Mouse (Mus musculus) embryonic facial prominence, embryonic 10.5 days (tissue): ENCODE data around the gene Vat1l. TPM values are rescaled to one million over a fixed set of nuclear protein-coding genes. Genes with fewer than 3 reads are reported as not detected.

Source experiments
- DNase-seq: peaks from one replicate; pipeline ENCODE4 v3.0.0-alpha.2; 2017; ENCODE audit warnings: low spot score
- H3K27ac ChIP-seq: fragments of 300-500 bp; sonication (generic); replicated peaks from 2 replicates; pipeline ENCODE4 v1.5.1; 2016; ENCODE audit warnings: mild to moderate bottlenecking
- H3K27me3 ChIP-seq: fragments of 300-500 bp; sonication (generic); replicated peaks from 2 replicates; pipeline ENCODE4 v1.6.1; 2016; ENCODE audit warnings: low read depth, mild to moderate bottlenecking; ENCODE audit not compliant: poor library complexity, severe bottlenecking
- H3K36me3 ChIP-seq: fragments of 300-500 bp; sonication (generic); replicated peaks from 2 replicates; pipeline ENCODE4 v1.6.1; 2016; ENCODE audit warnings: mild to moderate bottlenecking, moderate library complexity
- H3K4me1 ChIP-seq: fragments of 300-500 bp; sonication (generic); 2 replicates; pipeline ENCODE4 v1.6.1; 2016
- H3K4me3 ChIP-seq: fragments of 300-500 bp; sonication (generic); 2 replicates; pipeline ENCODE4 v1.5.1; 2016; ENCODE audit warnings: mild to moderate bottlenecking, moderate library complexity
- H3K9me3 ChIP-seq: fragments of 300-500 bp; sonication (generic); 2 replicates; pipeline ENCODE4 v1.6.1; 2016; ENCODE audit warnings: mild to moderate bottlenecking
- WGBS: fragments of 180-500 bp; shearing (Covaris S2); methylation state at CpG from one replicate; pipeline ENCODE4 v1.1.7; 2016; 5-methylcytosine and 5-hydroxymethylcytosine counted together
- polyA plus RNA-seq: library from polyadenylated mRNA; unstranded; fragments of >200 nt; fragmentation: Nextera tagmentation; extraction: Ambion mirVana; gene quantifications from 2 replicates; pipeline ENCODE4 v1.2.1, GENCODE M21; 2016

Vat1l gene
- polyA plus RNA-seq, 1 experiment from 2014 or later = 4.4 TPM

DNA sequence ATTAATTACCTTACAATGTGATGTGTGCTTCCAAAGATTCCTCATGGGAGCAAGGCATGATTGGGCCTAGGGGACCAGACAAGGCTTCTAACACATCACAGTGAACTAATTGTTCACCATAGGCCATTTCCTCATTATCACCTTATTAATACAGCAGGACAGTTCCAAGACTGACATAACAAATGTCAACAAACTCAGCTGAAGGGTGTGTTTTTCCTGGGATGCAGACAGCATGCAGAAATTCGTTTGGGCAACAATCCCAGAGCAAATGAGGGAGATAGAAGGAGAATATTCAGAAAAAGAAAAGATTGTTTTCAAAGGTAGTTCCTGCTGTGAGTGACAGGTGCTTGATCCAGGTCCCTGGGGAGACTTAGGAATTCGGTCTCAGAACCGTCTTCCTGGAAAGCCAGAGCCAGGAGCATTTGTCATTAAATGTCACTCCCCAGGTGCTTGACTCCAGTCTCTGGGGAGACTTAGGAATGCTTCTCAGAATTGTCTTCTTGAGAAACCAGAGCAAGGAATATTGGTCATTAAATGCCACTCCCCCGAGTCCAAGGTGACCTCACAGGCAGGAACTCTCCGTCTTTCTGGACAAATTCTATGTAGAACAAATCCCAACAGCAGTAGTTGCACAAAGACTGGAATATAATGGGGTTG, 109.4 kb downstream of the Vat1l start:
- no peaks in the 10 kb centered on the region for H3K4me1 ChIP-seq
- no peak overlapping the region for H3K27ac ChIP-seq
- no peaks in the 10 kb centered on the region for H3K36me3 ChIP-seq
- DNase-seq = no peak
- no peaks in the 10 kb centered on the region for H3K27me3 ChIP-seq
- H3K4me3 ChIP-seq = no peak overlapping the region
- WGBS = 44% methylated on average over 5 of the region's 5 CpGs
- H3K9me3 ChIP-seq = no peaks in the 10 kb centered on the region

DNA sequence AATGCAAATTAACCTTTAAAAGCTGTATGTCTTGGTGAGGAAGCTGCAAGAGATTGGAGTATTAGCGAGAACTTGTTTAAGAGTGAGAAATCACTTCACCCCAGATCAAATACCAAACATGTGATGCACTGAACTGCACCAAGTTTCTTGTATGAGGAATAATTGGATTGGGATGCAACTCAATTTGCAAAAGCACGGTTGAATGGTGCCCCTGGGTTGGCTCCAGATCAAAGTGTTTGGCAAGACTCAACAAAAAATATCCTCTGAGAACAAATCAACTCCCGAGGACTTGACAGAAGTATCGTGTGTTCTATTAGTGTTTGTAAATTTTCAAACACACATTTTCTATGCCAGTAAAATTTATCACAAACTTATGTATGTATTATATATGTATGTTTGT, 112.7 kb downstream of the Vat1l start:
- no peaks in the 10 kb centered on the region for H3K4me1 ChIP-seq
- H3K27me3 ChIP-seq = no peaks in the 10 kb centered on the region
- 87% methylated on average over 4 of the region's 4 CpGs for WGBS
- DNase-seq = no peak
- H3K4me3 ChIP-seq = no peak overlapping the region
- H3K9me3 ChIP-seq = no peaks in the 10 kb centered on the region
- H3K36me3 ChIP-seq = no peaks in the 10 kb centered on the region
- no peak overlapping the region for H3K27ac ChIP-seq

GRCm38 (mm10) chr8:114322096-114322495, 116.7 kb downstream of the Vat1l start:
- Histone ChIP-seq H3K9me3 (peaks cover 5% of the 10 kb centered on the region; the same call in 1 of the 2 replicates), H3K36me3 (no peaks in the 10 kb centered on the region), H3K27ac (no peak overlapping the region), H3K4me1 (no peaks in the 10 kb centered on the region), H3K27me3 (no peaks in the 10 kb centered on the region), H3K4me3 (no peak overlapping the region)
- WGBS = 76% methylated on average over 2 of the region's 2 CpGs
- DNase-seq = no peak

DNA sequence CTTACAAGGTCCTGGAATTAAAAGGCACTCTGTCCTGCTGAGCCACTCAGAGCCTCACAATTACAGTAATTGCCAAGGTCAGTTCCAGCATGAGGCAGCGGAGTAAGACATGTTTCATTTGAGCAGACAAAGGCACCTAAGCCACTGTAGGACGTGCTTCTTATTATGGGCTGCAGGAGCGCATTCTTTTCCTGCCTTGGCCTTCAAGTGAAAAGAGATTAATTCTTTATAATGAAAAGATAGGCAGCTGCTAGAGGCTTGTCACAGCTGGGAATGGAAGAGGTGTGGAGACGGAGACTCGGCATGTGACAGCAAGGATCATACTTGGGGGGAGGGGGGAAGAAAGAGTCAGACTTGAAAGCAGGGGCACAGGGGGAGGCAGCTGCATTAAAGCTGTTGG, 126.5 kb downstream of the Vat1l start:
- Histone ChIP-seq H3K9me3 (peaks cover 9% of the 10 kb centered on the region), H3K4me3 (no peak overlapping the region), H3K27ac (peak overlapping the region; percentile 77), H3K4me1 (peaks cover 31% of the 10 kb centered on the region), H3K36me3 (peaks cover 4% of the 10 kb centered on the region; the same call in 1 of the 2 replicates), H3K27me3 (no peaks in the 10 kb centered on the region)
- WGBS = 50% methylated on average over 5 of the region's 5 CpGs
- peak; percentile 21 for DNase-seq

DNA sequence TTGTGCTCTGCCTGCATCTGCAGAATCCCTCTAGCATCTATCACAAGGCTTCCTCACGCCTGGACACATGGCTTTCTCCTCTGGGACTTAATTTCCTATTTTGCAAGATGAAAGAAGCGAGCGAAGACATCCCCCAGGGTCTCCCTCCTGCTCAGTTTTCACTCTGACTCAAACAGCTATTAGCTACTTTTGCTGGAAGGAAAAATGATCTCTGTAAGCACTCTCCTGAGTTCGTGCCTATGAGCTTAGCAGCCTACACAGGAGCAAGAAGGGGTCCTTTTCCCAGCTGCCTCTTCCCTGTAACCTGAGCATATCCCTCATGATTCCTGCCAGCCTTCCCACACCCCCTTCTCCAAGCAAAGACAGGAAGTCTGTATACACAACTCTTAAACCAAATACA, 127.5 kb downstream of the Vat1l start:
- Histone ChIP-seq H3K27me3 (no peaks in the 10 kb centered on the region), H3K4me1 (peaks cover 31% of the 10 kb centered on the region), H3K4me3 (no peak overlapping the region), H3K9me3 (peaks cover 9% of the 10 kb centered on the region), H3K36me3 (peaks cover 4% of the 10 kb centered on the region; the same call in 1 of the 2 replicates), H3K27ac (peak overlapping the region; percentile 77)
- DNase-seq = peak; percentile 38
- 31% methylated on average over 4 of the region's 4 CpGs for WGBS

DNA sequence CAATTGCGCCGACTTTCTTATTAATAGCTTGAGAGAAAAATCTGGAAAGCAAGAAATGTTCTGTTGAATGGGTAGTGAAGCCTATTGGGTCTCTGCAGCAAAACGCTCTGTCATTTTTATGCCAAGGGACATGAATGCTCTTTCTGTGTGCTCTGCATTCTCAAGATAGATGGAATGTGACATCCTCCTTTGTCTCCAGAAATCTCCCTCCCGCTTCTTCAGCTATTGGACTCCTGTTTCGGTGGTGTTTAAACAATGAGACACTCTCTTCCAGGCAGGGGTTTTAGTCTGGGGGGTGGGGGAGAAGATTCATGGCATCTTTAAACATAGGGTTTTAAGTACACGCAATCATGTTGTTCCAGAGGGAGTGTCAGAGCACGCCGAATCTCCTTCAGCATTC, 130.3 kb downstream of the Vat1l start:
- no peak for DNase-seq
- H3K36me3 ChIP-seq = no peaks in the 10 kb centered on the region
- 54% methylated on average over 8 of the region's 8 CpGs for WGBS
- H3K27ac ChIP-seq = no peak overlapping the region; the same call in 1 of the 2 replicates
- H3K27me3 ChIP-seq = no peaks in the 10 kb centered on the region
- no peaks in the 10 kb centered on the region for H3K9me3 ChIP-seq
- H3K4me1 ChIP-seq = peaks cover 31% of the 10 kb centered on the region
- no peak overlapping the region for H3K4me3 ChIP-seq

- Histone ChIP-seq H3K27ac (no peak overlapping the region), H3K36me3 (no peaks in the 10 kb centered on the region), H3K9me3 (no peaks in the 10 kb centered on the region), H3K4me1 (no peaks in the 10 kb centered on the region), H3K4me3 (no peak overlapping the region), H3K27me3 (no peaks in the 10 kb centered on the region)
- DNase-seq = peak; percentile 21
- 66% methylated on average over 5 of the region's 5 CpGs for WGBS
These were observed 136.9 kb downstream of the Vat1l start for GRCm38 (mm10) chr8:114342276-114342675.

GRCm38 (mm10) chr8:114344789-114345188, 139.4 kb downstream of the Vat1l start:
- Histone ChIP-seq H3K4me1 (no peaks in the 10 kb centered on the region), H3K27me3 (no peaks in the 10 kb centered on the region), H3K36me3 (no peaks in the 10 kb centered on the region), H3K4me3 (no peak overlapping the region), H3K27ac (no peak overlapping the region), H3K9me3 (no peaks in the 10 kb centered on the region)
- 85% methylated on average over 5 of the region's 5 CpGs for WGBS
- DNase-seq = no peak

DNA sequence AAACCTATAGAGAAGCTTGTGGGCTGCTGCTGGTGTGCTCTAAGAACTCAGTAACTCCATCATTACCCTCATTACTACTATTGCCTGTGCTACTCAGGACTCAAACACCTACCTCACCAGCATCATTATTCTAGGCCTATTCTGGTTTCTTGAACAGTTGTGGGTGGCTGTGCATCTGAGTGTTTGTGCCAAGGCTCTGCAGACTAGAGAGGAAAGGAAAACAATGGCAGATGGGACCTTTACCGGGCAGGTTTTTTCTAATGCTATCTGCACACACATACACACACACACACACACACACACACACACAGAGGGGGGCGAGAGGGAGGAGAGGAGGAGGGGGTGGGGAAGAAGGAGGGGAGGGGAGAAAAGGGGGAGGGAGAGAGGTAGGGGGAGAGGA, 140.6 kb downstream of the Vat1l start:
- H3K4me3 ChIP-seq = no peak overlapping the region
- 79% methylated on average over 2 of the region's 2 CpGs for WGBS

DNA sequence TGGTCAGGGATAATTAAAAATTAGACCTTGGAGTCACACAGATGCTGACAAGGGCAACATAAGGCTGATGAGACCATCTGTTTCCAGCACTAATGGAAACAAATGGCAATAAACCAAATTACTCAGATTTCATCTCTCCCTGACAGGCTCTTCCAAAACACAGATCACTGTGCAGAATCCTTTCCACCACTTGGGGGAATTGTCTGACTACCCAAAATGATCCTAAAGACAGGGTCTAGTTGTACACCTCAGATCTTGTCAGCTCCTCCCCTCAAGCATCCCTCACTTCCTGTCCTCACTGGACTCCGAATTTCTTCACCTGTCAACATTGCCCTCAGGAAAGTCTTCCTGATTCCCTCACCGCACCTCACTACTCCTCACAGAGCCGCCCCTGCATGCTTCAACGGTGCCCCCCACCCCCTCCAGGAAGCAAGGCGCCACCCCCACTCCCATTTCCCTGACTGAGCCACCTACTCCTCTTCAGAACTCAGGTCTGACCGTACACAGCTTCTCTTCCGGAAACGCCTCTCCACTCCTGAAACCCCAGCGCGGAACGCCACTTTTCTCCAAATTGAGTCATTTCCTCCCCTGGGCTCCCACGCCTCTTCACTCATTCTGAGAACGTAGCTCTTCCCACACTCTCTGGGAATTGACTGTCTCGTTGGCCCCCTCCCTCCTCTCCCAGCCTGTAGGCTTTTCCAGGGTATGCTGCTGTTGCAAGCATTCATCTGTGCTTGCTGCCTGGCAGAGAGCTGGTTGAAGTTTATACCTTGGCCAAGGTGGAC, 146.4 kb downstream of the Vat1l start:
- H3K36me3 ChIP-seq = no peaks in the 10 kb centered on the region

More for the DNA sequence above, 140.6 kb downstream of the Vat1l start:
- no peak overlapping the region for H3K27ac ChIP-seq
- H3K4me1 ChIP-seq = no peaks in the 10 kb centered on the region
- no peak for DNase-seq
- no peaks in the 10 kb centered on the region for H3K36me3 ChIP-seq
- H3K9me3 ChIP-seq = no peaks in the 10 kb centered on the region
- H3K27me3 ChIP-seq = no peaks in the 10 kb centered on the region

GRCm38 (mm10) chr8:114360506-114360905, 155.1 kb downstream of the Vat1l start:
- 65% methylated on average over 8 of the region's 8 CpGs for WGBS
- Histone ChIP-seq H3K27me3 (0 out of 2 replicates have a peak, but pooled peaks cover 4% of the 10 kb centered on the region), H3K27ac (no peak overlapping the region), H3K9me3 (no peaks in the 10 kb centered on the region), H3K4me1 (peaks cover 16% of the 10 kb centered on the region), H3K4me3 (no peak overlapping the region), H3K36me3 (no peaks in the 10 kb centered on the region)
- DNase-seq = no peak

More for the DNA sequence above, 146.4 kb downstream of the Vat1l start:
- Histone ChIP-seq H3K4me1 (peaks cover 8% of the 10 kb centered on the region; the same call in 1 of the 2 replicates), H3K9me3 (no peaks in the 10 kb centered on the region), H3K27me3 (no peaks in the 10 kb centered on the region), H3K27ac (no peak overlapping the region), H3K4me3 (no peak overlapping the region)
- no peak for DNase-seq
- WGBS = 64% methylated on average over 14 of the region's 14 CpGs

DNA sequence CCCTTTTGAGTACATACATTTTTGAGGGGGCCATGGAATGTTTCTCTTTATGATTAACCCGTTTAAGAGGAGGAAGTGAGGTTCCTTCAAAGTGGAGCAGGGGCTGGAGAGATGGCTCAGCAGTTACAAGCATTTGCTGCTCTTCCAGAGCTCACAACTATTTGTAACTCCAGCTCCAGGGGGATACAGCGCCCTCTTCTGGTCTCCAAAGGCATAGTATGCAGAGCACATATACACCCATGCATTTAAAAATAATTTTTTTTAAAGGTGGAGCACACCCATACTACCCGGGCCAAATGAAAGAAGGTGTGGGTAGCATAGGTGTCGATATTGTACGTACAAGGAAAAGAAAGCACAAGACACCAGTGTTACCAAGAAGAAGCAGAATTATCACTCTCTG, 157.8 kb downstream of the Vat1l start:
- H3K4me1 ChIP-seq = peaks cover 16% of the 10 kb centered on the region
- no peak overlapping the region for H3K4me3 ChIP-seq
- 69% methylated on average over 5 of the region's 5 CpGs for WGBS
- 0 out of 2 replicates have a peak, but pooled peaks cover 4% of the 10 kb centered on the region for H3K27me3 ChIP-seq
- DNase-seq = peak; percentile 30
- no peaks in the 10 kb centered on the region for H3K9me3 ChIP-seq
- no peaks in the 10 kb centered on the region for H3K36me3 ChIP-seq
- H3K27ac ChIP-seq = no peak overlapping the region

GRCm38 (mm10) chr8:114363656-114364055, 158.2 kb downstream of the Vat1l start:
- H3K4me1 ChIP-seq = peaks cover 16% of the 10 kb centered on the region
- 0 out of 2 replicates have a peak, but pooled peaks cover 4% of the 10 kb centered on the region for H3K27me3 ChIP-seq
- H3K36me3 ChIP-seq = no peaks in the 10 kb centered on the region
- no peak overlapping the region for H3K27ac ChIP-seq
- no peak overlapping the region for H3K4me3 ChIP-seq
- DNase-seq = peak; percentile 28
- no peaks in the 10 kb centered on the region for H3K9me3 ChIP-seq
- WGBS = 52% methylated on average over 8 of the region's 8 CpGs
